Mouse (Mus musculus): ENCODE measurements around the gene AI467606.

- TF ChIP-seq CTCF (IDR thresholded peaks at IDR 0.05; ENCODE audit: extremely low read depth, insufficient read depth, insufficient read length, insufficient replicate concordance): no peak
- TF ChIP-seq POLR2A (IDR thresholded peaks at IDR 0.05; ENCODE audit: low read depth, low read length): no peak
Observed at GRCm38 (mm10) chr7:127113614-127114259, 22.6 kb downstream of the AI467606 start.
